Mouse (Mus musculus): ENCODE data around the gene 9530003J23Rik.

DNA sequence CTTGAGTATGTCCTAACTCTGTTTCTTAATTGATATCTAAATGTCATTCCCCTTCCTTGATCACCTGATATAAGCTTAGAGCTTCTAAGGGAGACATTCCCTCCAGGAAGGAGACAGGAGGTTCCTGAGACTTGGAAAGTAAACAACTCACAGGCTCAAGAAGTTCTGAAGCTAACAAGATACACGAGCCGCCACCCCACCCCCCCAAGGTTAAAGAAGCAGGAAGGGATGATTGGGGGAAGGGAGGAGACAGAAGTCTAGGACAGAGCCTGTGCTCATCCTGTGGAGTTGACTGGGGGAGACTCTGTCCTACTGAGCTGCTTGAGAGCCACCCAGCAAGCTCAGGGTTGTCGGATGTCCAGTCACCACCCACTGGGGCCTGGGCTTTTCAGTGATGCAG lies 12.5 kb downstream of the 9530003J23Rik start:
- TF ChIP-seq GATA1 (IDR thresholded peaks at IDR 0.05; ENCODE audit: low read length) (no peak), TAL1 (IDR thresholded peaks at IDR 0.05; ENCODE audit: low read length) (no peak)
